Mouse (Mus musculus) olfactory bulb, adult 2 months (tissue): ENCODE measurements around the gene Zfp365. TPM values are rescaled to one million over a fixed set of nuclear protein-coding genes. Genes with fewer than 3 reads are reported as not detected.

ENCODE experiments used
- H3K27ac ChIP-seq: fragments of 200-500 bp; 2 replicates; pipeline ENCODE4 v1.5.1; 2012; ENCODE audit warnings: low read depth, low read length; ENCODE audit not compliant: insufficient read depth
- H3K4me1 ChIP-seq: fragments of 200-500 bp; 2 replicates; pipeline ENCODE4 v1.6.1; 2012; ENCODE audit warnings: low read length; ENCODE audit not compliant: control insufficient read depth, insufficient read depth
- H3K4me3 ChIP-seq: fragments of 200-500 bp; 2 replicates; pipeline ENCODE4 v1.5.1; 2012; ENCODE audit warnings: mild to moderate bottlenecking, low read depth, low read length, moderate library complexity; ENCODE audit not compliant: insufficient read depth
- CTCF ChIP-seq: fragments of 200-500 bp; IDR thresholded peaks from 2 replicates; pipeline ENCODE4 v1.5.1; 2012; ENCODE audit warnings: low read depth, mild to moderate bottlenecking, low read length, moderate library complexity; ENCODE audit not compliant: insufficient read depth
- POLR2A ChIP-seq: fragments of 200-500 bp; IDR thresholded peaks from 2 replicates; pipeline ENCODE4 v1.6.1; 2012; ENCODE audit warnings: mild to moderate bottlenecking, low read depth, low read length, moderate library complexity; ENCODE audit not compliant: insufficient read depth
- WGBS: fragments of 180-500 bp; shearing (Covaris S2); methylation state at CpG from one replicate; pipeline ENCODE4 v1.1.7; 2018; 5-methylcytosine and 5-hydroxymethylcytosine counted together
- polyA plus RNA-seq: library from polyadenylated mRNA; stranded (reverse); fragments of >200 nt; gene quantifications from 2 replicates; pipeline ENCODE4 v1.2.4, GENCODE M21; 2012; ENCODE audit warnings: low replicate concordance; ENCODE audit not compliant: missing spikeins, insufficient read depth, insufficient read length

Zfp365 gene
- polyA plus RNA-seq, 1 experiment = not detected

GRCm38 (mm10) chr10:67907931-67908330, 4.5 kb downstream of the Zfp365 start:
- 0 out of 2 replicates have a peak, but pooled peaks cover 2% of the 10 kb centered on the region for H3K4me1 ChIP-seq
- WGBS = 91% methylated on average over 4 of the region's 4 CpGs
- TF ChIP-seq POLR2A (no peak), CTCF (no peak)
- H3K4me3 ChIP-seq = no peak overlapping the region
- H3K27ac ChIP-seq = no peak overlapping the region

DNA sequence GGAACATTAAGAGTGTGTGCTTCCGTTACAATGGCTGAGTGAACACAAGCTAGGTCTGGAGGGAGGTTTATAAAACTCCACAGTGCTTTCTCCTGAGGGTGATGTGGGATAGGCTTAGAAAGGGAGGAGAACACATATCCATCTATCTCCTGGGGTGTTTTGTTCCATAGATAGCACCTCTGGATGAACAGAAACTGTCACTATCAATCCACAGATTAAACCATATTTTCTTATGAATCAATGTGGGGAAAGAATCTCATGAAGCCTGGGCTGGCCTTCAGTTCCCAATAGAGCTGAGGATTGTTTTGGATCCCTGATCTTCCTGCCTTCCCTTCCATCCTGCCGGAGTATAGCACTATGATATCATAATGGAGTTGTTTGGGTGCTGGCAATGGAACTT, 5.5 kb downstream of the Zfp365 start:
- TF ChIP-seq CTCF = no peak
- no peak for TF ChIP-seq POLR2A
- Histone ChIP-seq H3K4me1 (no peaks in the 10 kb centered on the region), H3K27ac (no peak overlapping the region), H3K4me3 (no peak overlapping the region)
- WGBS = 91% methylated on average over 2 of the region's 2 CpGs

DNA sequence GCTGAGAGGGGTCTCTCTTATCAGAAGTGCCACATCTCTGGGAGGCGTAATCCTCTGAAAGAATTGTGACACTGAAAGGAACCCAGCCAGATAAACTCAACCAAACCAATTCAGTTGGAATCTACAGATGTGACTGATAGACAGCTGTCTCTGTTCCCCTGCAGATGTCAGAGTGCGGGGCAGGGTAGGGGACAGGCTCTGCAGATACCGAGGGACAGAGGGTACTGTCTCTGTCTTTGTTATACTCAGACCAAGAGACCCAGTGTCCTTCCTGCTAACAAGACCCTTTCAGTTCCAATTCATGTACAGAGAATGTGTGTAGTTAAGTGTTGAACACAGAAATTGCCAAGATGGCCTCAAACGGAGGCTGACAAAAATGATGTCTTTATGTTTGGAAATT, 6.4 kb downstream of the Zfp365 start:
- H3K27ac ChIP-seq = no peak overlapping the region
- WGBS = 84% methylated on average over 4 of the region's 4 CpGs
- no peaks in the 10 kb centered on the region for H3K4me1 ChIP-seq
- TF ChIP-seq POLR2A = no peak
- TF ChIP-seq CTCF = no peak
- H3K4me3 ChIP-seq = no peak overlapping the region

- no peak overlapping the region for H3K27ac ChIP-seq
- WGBS = 58% methylated on average over 7 of the region's 7 CpGs
- H3K4me1 ChIP-seq = no peaks in the 10 kb centered on the region
- TF ChIP-seq POLR2A = no peak
- TF ChIP-seq CTCF = no peak
- H3K4me3 ChIP-seq = no peak overlapping the region
Measured at GRCm38 (mm10) chr10:67903387-67903786, 9.1 kb downstream of the Zfp365 start.

GRCm38 (mm10) chr10:67901179-67901578, 11.3 kb downstream of the Zfp365 start:
- WGBS = 53% methylated on average over 5 of the region's 5 CpGs
- H3K27ac ChIP-seq = no peak overlapping the region

DNA sequence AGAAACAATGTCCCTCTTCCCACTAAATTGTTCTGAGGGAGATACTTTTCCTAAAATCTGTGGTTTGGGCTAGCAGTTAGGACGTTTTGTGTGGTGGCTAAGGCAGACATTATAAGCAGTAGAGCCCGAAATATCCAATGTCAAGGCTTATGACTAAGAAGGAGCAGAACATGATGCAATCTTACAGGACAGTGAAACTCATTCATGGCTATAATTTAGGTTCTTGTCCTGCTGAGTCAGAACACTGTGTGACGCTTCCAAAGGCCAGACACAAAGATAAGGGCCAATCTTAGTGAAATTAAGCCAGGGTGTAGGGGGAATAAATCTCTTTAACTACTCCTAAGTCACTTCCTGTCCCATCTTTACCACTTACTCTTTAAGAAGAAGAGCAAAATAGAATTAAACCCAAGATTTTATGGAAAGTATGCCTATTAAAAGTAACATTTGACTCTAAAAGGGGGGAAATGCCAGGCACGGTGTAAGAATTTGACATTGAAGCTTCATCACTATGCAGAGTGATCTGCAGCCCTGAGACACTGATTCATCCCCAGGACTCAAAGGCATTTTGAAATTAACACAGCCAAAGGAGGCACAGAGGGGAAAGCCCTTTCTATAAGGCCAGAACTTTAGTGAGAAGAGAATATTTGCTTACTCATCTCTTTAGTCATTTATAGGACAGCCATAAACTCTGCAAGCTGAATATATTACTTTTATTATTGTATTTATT, 13.3 kb downstream of the Zfp365 start:
- Histone ChIP-seq H3K4me1 (no peaks in the 10 kb centered on the region; the same call in 1 of the 2 replicates), H3K27ac (no peak overlapping the region), H3K4me3 (no peak overlapping the region)
- 79% methylated on average over 4 of the region's 4 CpGs for WGBS
- TF ChIP-seq CTCF = no peak
- no peak for TF ChIP-seq POLR2A

More at GRCm38 (mm10) chr10:67901179-67901578, 11.3 kb downstream of the Zfp365 start:
- Histone ChIP-seq H3K4me3 (no peak overlapping the region), H3K4me1 (no peaks in the 10 kb centered on the region)
- TF ChIP-seq CTCF = no peak
- no peak for TF ChIP-seq POLR2A

- peaks cover 4% of the 10 kb centered on the region; the same call in 1 of the 2 replicates for H3K4me1 ChIP-seq
- no peak overlapping the region for H3K4me3 ChIP-seq
- WGBS = 93% methylated on average over 9 of the region's 9 CpGs
- no peak for TF ChIP-seq CTCF
- TF ChIP-seq POLR2A = no peak
- no peak overlapping the region for H3K27ac ChIP-seq
Measured at GRCm38 (mm10) chr10:67898355-67898935, 14.0 kb downstream of the Zfp365 start.

GRCm38 (mm10) chr10:67897281-67897680, 15.2 kb downstream of the Zfp365 start:
- WGBS = 83% methylated on average over 6 of the region's 6 CpGs
- peaks cover 8% of the 10 kb centered on the region for H3K4me1 ChIP-seq
- no peak for TF ChIP-seq CTCF
- no peak for TF ChIP-seq POLR2A
- H3K27ac ChIP-seq = no peak overlapping the region
- no peak overlapping the region for H3K4me3 ChIP-seq

GRCm38 (mm10) chr10:67894683-67895082, 17.8 kb downstream of the Zfp365 start:
- Histone ChIP-seq H3K4me1 (peaks cover 8% of the 10 kb centered on the region), H3K27ac (no peak overlapping the region), H3K4me3 (no peak overlapping the region)
- 67% methylated on average over 7 of the region's 7 CpGs for WGBS
- TF ChIP-seq CTCF = no peak
- no peak for TF ChIP-seq POLR2A
